ENCODE assay signal across 9 mouse cellular contexts in genomic region chr5:127234715-127235114, GRCm38 (mm10). TPM values are rescaled to one million over a fixed set of nuclear protein-coding genes. Genes with fewer than 3 reads are reported as not detected.
DNase-seq lines count a peak whose midpoint lies in the region; ATAC-seq lines count a peak whose summit lies in the region.
"Had no signal": no experiment of that assay in that cellular context is flagged by ENCODE, and none has a peak within 500 bp of the region (broad histone marks: within the 10 kb centered on the region; RNA-seq: fewer than 3 reads in every experiment).

No protein-coding gene starts in this region.

- peak overlapping the region; percentile 24; the same call in 1 of the 2 replicates for H3K27ac ChIP-seq in embryonic facial prominence, embryonic 10.5 days (replicated peaks)
- no peak overlapping the region for H3K27ac ChIP-seq in hindbrain, embryonic 16.5 days (ENCODE audit: low read depth, low read length)
- no peak overlapping the region for H3K27ac ChIP-seq in neural tube, embryonic 14.5 days (ENCODE audit: low read depth, low read length)
- H3K27ac ChIP-seq: liver, embryonic 14.5 days had no signal

- H3K36me3 ChIP-seq in embryonic facial prominence, embryonic 10.5 days (replicated peaks): no peaks in the 10 kb centered on the region
- no peaks in the 10 kb centered on the region for H3K36me3 ChIP-seq in hindbrain, embryonic 16.5 days (ENCODE audit: control insufficient read depth, insufficient read depth, low read length)
- H3K36me3 ChIP-seq in neural tube, embryonic 14.5 days (ENCODE audit: control insufficient read depth, insufficient read depth, low read length): no peaks in the 10 kb centered on the region

- H3K9me3 ChIP-seq in embryonic facial prominence, embryonic 10.5 days: peaks cover 7% of the 10 kb centered on the region; the same call in 1 of the 2 replicates
- H3K9me3 ChIP-seq in hindbrain, embryonic 16.5 days (ENCODE audit: control insufficient read depth, low read length): no peaks in the 10 kb centered on the region
- H3K9me3 ChIP-seq in neural tube, embryonic 14.5 days (ENCODE audit: control insufficient read depth, low read length): no peaks in the 10 kb centered on the region

- no peak overlapping the region; the same call in 1 of the 2 replicates for H3K4me2 ChIP-seq in hindbrain, embryonic 16.5 days (ENCODE audit: low read length)
- no peak overlapping the region for H3K4me2 ChIP-seq in neural tube, embryonic 14.5 days (ENCODE audit: low read depth, low read length)

- H3K4me3 ChIP-seq in embryonic facial prominence, embryonic 10.5 days: peak overlapping the region; percentile 40
- no peak overlapping the region for H3K4me3 ChIP-seq in hindbrain, embryonic 16.5 days (ENCODE audit: low read length)
- no peak overlapping the region for H3K4me3 ChIP-seq in neural tube, embryonic 14.5 days (ENCODE audit: low read depth, low read length)

- WGBS in embryonic facial prominence, embryonic 10.5 days: 3% methylated on average over 7 of the region's 7 CpGs
- WGBS in hindbrain, embryonic 16.5 days: 1% methylated on average over 7 of the region's 7 CpGs
- 5% methylated on average over 7 of the region's 7 CpGs for WGBS in neural tube, embryonic 14.5 days

- H3K9ac ChIP-seq in hindbrain, embryonic 16.5 days (ENCODE audit: low read depth, low read length): no peak overlapping the region
- no peak overlapping the region for H3K9ac ChIP-seq in neural tube, embryonic 14.5 days (replicated peaks; ENCODE audit: low read depth, low read length)
- H3K9ac ChIP-seq: liver, embryonic 14.5 days had no signal

- peak; percentile 25 to 55 for DNase-seq in layer of hippocampus, postnatal 10 days (ENCODE audit: low spot score in 2 of 2)
- DNase-seq in layer of hippocampus, adult 11-12 months (ENCODE audit: low spot score): no peak
- DNase-seq in embryonic facial prominence, embryonic 10.5 days (ENCODE audit: low spot score): peak; percentile 77
- no peak for DNase-seq in adrenal gland, adult 18-20 months (ENCODE audit: low spot score in 2 of 2)
- DNase-seq in c-Kit-positive CD71-positive TER-119-positive erythroid progenitor cells, embryonic 14.5 days (ENCODE audit: low spot score): no peak

- peaks cover 24% of the 10 kb centered on the region for H3K4me1 ChIP-seq in embryonic facial prominence, embryonic 10.5 days
- peaks cover 4% of the 10 kb centered on the region for H3K4me1 ChIP-seq in hindbrain, embryonic 16.5 days (ENCODE audit: control insufficient read depth, insufficient read depth, low read depth, low read length)
- H3K4me1 ChIP-seq in neural tube, embryonic 14.5 days (ENCODE audit: control insufficient read depth, insufficient read depth, low read length): 0 out of 2 replicates have a peak, but pooled peaks cover 10% of the 10 kb centered on the region

- ATAC-seq in hindbrain, embryonic 16.5 days: peak; percentile 82
- ATAC-seq in neural tube, embryonic 14.5 days (ENCODE audit: low read depth): peak; percentile 80
- no peak for ATAC-seq in erythroid progenitor cell, adult 5-6 weeks (replicated peaks; ENCODE audit: low FRiP score, poor library complexity, severe bottlenecking)

- peaks cover 54% of the 10 kb centered on the region for H3K27me3 ChIP-seq in embryonic facial prominence, embryonic 10.5 days (replicated peaks; ENCODE audit: low read depth, poor library complexity, severe bottlenecking)
- H3K27me3 ChIP-seq in hindbrain, embryonic 16.5 days (replicated peaks; ENCODE audit: control insufficient read depth, insufficient read depth, low read length): peaks cover 2% of the 10 kb centered on the region; the same call in 1 of the 2 replicates
- no peaks in the 10 kb centered on the region for H3K27me3 ChIP-seq in neural tube, embryonic 14.5 days (ENCODE audit: control insufficient read depth, insufficient read depth, low read length)

RNA-seq across cellular contexts. Expression of gene Tmem132c, which starts 6.9 kb away (rescaled TPM):
- 1 to 10 TPM; 7.1 to 7.5 TPM for total RNA-seq in layer of hippocampus, postnatal 10 days (2021)
- polyA plus RNA-seq in embryonic facial prominence, embryonic 10.5 days (2016; fragmentation: Nextera tagmentation; extraction: Ambion mirVana): 29.5 and 35.1 TPM in 2 replicates
- polyA plus RNA-seq in hindbrain, embryonic 16.5 days (2015; fragmentation: Nextera tagmentation; extraction: Ambion mirVana): 12.0 and 15.1 TPM in 2 replicates
- polyA plus RNA-seq in neural tube, embryonic 14.5 days (2014; fragmentation: Nextera tagmentation; extraction: Ambion mirVana): 9.4 and 16.0 TPM in 2 replicates
- under 1 TPM; 0.27 to 0.58 TPM for total RNA-seq in adrenal gland, adult 18-20 months (2021)
- not detected in 2 replicates for total RNA-seq in erythroid progenitor cell, adult 5-6 weeks (2015; ENCODE audit: low replicate concordance)
- not detected in 2 replicates for total RNA-seq in erythroid progenitor cell, adult 5-6 weeks (2017; ENCODE audit: low replicate concordance)

Comparison
In these comparisons a context has a peak if more than half of its experiments do, and no peak if none do; other contexts are left out.
1. DNase-seq: peak in layer of hippocampus, postnatal 10 days (2 of 2) and embryonic facial prominence, embryonic 10.5 days (single experiment); none in layer of hippocampus, adult 11-12 months (single experiment), adrenal gland, adult 18-20 months (0 of 2) and c-Kit-positive CD71-positive TER-119-positive erythroid progenitor cells, embryonic 14.5 days (single experiment).
2. RNA of gene Tmem132c, which starts 6.9 kb away (total RNA-seq): 7.1 to 7.5 TPM in layer of hippocampus, postnatal 10 days; 0.27 to 0.58 TPM in adrenal gland, adult 18-20 months and not detected in erythroid progenitor cell, adult 5-6 weeks; every median in the first group is over 4 times any median in the second.